Mouse (Mus musculus) frontal cortex, postnatal 36 days (tissue): Measurements from ENCODE around the gene Tcirg1.

Experiments used
- DNase-seq, 2 experiments: peaks; one replicate each; pipeline ENCODE4 v3.0.0; 2022; ENCODE audit warnings: low spot score in 2 of 2

Tcirg1 gene

DNA sequence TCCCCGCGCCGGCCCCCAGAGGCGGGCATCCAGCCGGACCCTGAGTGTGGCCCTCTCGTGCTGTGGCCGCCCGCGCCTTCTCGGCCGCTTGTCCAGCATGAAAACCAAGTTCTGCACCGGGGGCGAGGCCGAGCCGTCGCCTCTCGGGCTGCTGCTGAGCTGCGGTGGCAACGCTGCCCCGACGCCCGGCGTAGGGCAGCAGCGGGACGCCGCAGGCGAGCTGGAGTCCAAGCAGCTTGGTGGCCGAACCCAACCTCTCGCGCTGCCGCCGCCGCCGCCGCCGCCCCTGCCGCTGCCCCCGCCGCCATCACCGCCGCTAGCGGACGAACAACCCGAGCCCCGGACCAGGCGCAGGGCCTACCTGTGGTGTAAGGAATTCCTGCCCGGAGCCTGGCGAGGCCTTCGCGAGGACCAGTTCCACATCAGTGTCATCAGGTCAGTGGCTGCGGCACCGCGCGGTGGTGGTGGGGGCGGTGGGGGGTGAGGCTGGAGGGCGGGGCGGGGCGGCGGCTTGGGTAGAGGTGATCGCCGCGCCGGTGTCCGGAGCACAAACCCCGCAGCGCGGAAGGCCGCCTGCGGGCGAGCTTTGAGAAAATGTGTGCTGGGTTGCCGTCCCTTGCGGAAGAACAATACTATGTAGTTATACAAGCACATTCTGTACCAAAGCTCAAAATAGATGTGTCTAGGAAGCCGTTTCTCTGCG is 54.8 kb downstream of the Tcirg1 start:
- DNase-seq, result peak; percentile 34 to 47

DNA sequence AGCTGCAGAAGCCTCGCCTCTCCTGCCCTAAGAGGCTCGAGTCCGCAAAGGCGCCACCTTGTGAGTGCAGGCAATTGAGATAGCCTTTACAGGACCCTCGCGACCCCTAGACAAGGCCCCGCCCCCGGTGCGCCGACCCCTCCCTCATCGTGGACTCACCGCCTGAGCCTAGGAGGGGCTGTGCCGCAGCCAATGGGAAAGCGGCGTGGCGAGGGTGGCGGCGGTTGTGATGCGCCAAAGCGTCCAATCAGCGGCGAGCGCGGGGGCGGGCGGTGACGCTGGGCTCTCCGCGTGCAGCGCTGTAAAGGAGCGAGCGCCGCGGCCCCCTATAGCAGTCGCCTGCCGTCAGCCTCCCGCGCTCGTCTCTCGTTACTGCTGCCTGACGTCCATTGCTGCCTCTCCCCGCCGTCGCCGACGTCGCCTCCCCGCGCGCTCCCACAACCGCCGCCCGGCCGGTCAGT is 55.4 kb downstream of the Tcirg1 start, which contains the start of gene Chka:
Gene Chka, plus strand, starts transcription at position 272 of the 461 bp plus-strand sequence.
- peak; percentile 99 for DNase-seq

GRCm38 (mm10) chr19:3850847-3851469 is 56.0 kb downstream of the Tcirg1 start:
- no peak for DNase-seq

DNA sequence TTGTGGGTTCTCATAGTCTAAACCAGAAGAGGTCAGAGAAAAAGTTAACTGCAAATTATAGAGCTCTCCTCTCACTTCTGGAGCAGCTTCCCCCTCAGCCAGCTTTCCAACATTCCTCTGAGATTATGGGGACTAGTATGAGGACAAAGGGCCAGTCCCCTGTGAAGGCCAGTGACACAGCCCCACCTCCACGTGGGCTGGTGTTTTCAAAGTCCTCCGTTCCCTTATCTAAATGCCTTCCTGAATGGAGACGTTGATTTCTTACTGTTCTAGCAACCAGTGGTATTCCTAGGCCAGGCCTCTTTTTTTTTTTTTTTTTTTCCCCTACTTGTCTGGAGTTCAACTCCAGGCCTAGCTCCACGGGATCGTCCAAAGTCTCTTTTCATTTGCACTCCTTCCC is 56.9 kb downstream of the Tcirg1 start:
- no peak for DNase-seq

GRCm38 (mm10) chr19:3849251-3849650 is 57.7 kb downstream of the Tcirg1 start:
- no peak for DNase-seq

DNA sequence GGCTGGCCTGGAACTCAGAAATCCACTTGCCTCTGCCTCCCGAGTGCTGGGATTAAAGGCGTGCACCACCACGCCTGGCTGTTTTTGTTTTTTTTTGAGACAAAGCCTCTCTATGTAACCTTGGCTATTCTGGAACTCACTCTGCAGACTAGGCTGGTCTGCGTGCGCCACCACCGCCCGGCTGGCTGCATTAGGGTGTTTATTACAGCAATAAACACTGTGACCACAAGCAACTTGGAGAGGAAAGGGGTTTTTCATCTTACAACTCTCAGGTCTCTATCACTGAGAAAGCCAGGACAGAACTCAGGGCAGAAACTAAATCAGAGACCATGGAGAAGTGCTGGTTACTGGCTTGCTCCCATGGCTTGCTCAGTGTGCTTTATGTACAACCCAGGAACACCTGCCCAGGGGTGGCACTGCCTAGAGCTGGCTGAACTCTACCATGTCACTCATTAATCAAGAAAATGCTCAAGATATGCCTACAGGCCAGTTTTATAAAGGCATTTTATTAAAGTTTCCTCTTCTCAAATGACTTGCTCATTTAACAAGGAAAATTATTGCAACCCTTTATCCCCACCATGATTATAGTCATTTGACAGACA is 58.6 kb downstream of the Tcirg1 start:
- DNase-seq, result no peak

GRCm38 (mm10) chr19:3847711-3848110 is 59.2 kb downstream of the Tcirg1 start:
- no peak for DNase-seq

GRCm38 (mm10) chr19:3846676-3847604 is 60.0 kb downstream of the Tcirg1 start:
- no peak for DNase-seq
